Mouse (Mus musculus): ENCODE data around the gene Klhdc1. TPM values are rescaled to one million over a fixed set of nuclear protein-coding genes. Genes with fewer than 3 reads are reported as not detected.

The Klhdc1 gene
- total and polyA plus RNA-seq, 3 experiments: 6.4 to 8.2 (median 7.2) TPM

DNA sequence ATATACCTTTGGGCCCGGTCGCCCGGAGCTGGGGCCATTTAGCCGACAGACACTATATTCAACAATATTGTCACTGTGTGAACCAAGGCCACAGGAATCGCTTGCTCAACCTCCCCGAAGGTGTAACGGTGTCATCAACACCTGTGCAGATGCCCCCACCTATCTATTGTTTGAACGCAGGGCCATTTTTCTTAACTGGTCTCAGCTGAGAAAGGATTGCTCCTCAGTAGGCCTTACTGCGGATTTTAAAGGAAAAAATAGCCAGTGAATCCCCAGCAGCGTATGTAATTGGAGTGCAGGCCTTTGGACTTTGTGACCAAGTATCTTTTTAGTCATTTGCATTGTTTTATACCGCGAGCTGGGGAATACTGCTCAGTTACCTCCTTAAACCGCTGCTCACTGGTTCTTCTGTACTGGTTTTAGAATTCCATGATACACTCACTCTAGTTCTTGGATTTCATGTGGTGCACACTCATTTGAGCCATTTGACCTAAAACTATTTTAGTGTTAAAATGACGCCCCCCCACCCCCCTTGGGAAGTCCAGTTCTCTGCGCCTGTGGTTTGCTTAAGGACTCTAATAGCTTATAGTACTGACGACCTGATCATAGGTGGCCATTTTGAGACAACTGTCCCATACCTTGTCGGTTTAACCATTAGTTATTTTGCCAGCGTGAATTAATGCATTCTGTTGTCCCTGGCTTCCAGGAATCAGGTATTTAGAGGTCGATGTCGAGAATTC, 56.6 kb downstream of the Klhdc1 start:
- dilution Hi-C loops (cut with MboI; ENCODE audit: extremely low pct_ligation_motif_present, extremely low pct_unique_long_range_greater_than_20kb, low sequenced_read_pairs): no loop called here
- H3K9ac ChIP-seq (ENCODE audit: insufficient read depth, low read depth): peak overlapping the region; percentile 54
- DNase-seq (ENCODE audit: extremely low read depth): no peak
- H3K27ac ChIP-seq (ENCODE audit: insufficient read depth, low read depth): peak overlapping the region; percentile 50
- H3K4me3 ChIP-seq (replicated peaks in 1 of 3; ENCODE audit: low read depth in 2 of 3, low read length in 2 of 3, poor library complexity in 1 of 3): peak overlapping the region; percentile 76 to 89 (median 88)
- in situ Hi-C loops (cut with MboI; ENCODE audit: low pct_ligation_motif_present, low pct_unique_long_range_greater_than_20kb, low sequenced_read_pairs): loop anchor here (5.0 kb wide), 1 partner anchor 75 kb away; no protein-coding TSS in a partner anchor
- no peaks in the 10 kb centered on the region for H3K27me3 ChIP-seq (replicated peaks)
- peak overlapping the region; percentile 79 for H3K4me2 ChIP-seq (ENCODE audit: insufficient read depth, low read depth, poor library complexity, severe bottlenecking)
- peaks cover 14 to 37% of the 10 kb centered on the region in 2 experiments for H3K36me3 ChIP-seq (replicated peaks in 1 of 2; ENCODE audit: control insufficient read depth in 1 of 2, insufficient read depth in 1 of 2, low read length in 1 of 2)
- no peaks in the 10 kb centered on the region for H3K9me3 ChIP-seq (replicated peaks; ENCODE audit: low read length)
- 0 out of 2 replicates have a peak, but pooled peaks have one; percentile 10 for TF ChIP-seq MAFK (IDR thresholded peaks at IDR 0.05; ENCODE audit: insufficient replicate concordance, low read length)
- no peak for TF ChIP-seq GABPA (IDR thresholded peaks at IDR 0.05; ENCODE audit: insufficient replicate concordance, low read depth, low read length)
- 0 out of 2 replicates have a peak, but pooled peaks have one; percentile 15 for TF ChIP-seq TBP (conservative IDR thresholded peaks at IDR 0.05; ENCODE audit: low read depth, low read length)
- H3K4me1 ChIP-seq (ENCODE audit: control insufficient read depth in 1 of 2, insufficient read depth in 2 of 2): peaks cover 10 to 38% of the 10 kb centered on the region in 2 experiments
- peaks cover 23% of the 10 kb centered on the region for H3K79me2 ChIP-seq (replicated peaks; ENCODE audit: control insufficient read depth, extremely low read depth, insufficient read depth, poor library complexity, severe bottlenecking)

DNA sequence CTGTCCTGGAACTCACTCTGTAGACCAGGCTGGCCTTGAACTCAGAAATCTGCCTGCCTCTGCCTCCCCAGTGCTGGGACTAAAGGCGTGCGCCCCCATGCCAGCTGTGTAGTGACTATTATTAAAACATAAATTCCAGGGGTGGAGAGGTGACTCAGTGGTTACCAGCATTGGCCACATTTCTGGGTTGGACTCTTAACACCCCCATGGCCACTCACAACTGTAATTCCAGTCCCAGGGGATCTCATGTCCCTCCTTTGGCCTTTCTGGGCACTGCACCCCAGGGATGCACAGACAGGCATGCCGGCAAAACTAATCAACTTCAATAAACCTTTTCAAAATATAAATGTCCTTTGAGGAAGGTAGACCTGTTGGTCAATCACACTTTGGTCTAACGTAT, 57.3 kb downstream of the Klhdc1 start:
- DNase-seq (ENCODE audit: extremely low read depth): no peak
- H3K27ac ChIP-seq (ENCODE audit: insufficient read depth, low read depth): no peak overlapping the region
- peak overlapping the region; percentile 30 for H3K4me2 ChIP-seq (ENCODE audit: insufficient read depth, low read depth, poor library complexity, severe bottlenecking)
- peaks cover 23% of the 10 kb centered on the region for H3K79me2 ChIP-seq (replicated peaks; ENCODE audit: control insufficient read depth, extremely low read depth, insufficient read depth, poor library complexity, severe bottlenecking)
- H3K9me3 ChIP-seq (replicated peaks; ENCODE audit: low read length): no peaks in the 10 kb centered on the region
- peak overlapping the region; percentile 2 to 89 (median 22) for H3K4me3 ChIP-seq (replicated peaks in 1 of 3; ENCODE audit: low read depth in 2 of 3, low read length in 2 of 3, poor library complexity in 1 of 3)
- dilution Hi-C loops (cut with MboI; ENCODE audit: extremely low pct_ligation_motif_present, extremely low pct_unique_long_range_greater_than_20kb, low sequenced_read_pairs): no loop called here
- peaks cover 10 to 37% of the 10 kb centered on the region in 2 experiments for H3K4me1 ChIP-seq (ENCODE audit: control insufficient read depth in 1 of 2, insufficient read depth in 2 of 2)
- no peak overlapping the region for H3K9ac ChIP-seq (ENCODE audit: insufficient read depth, low read depth)
- TF ChIP-seq RAD21 (IDR thresholded peaks at IDR 0.05; ENCODE audit: low read depth, low read length): no peak
- TF ChIP-seq SIN3A (IDR thresholded peaks at IDR 0.05; ENCODE audit: low read length): peak; percentile 23; the same call in 1 of the 2 replicates
- in situ Hi-C loops (cut with MboI; ENCODE audit: low pct_ligation_motif_present, low pct_unique_long_range_greater_than_20kb, low sequenced_read_pairs): loop anchor here (5.0 kb wide), 1 partner anchor 76 kb away; no protein-coding TSS in a partner anchor
- H3K27me3 ChIP-seq (replicated peaks): no peaks in the 10 kb centered on the region
- H3K36me3 ChIP-seq (replicated peaks in 1 of 2; ENCODE audit: control insufficient read depth in 1 of 2, insufficient read depth in 1 of 2, low read length in 1 of 2): peaks cover 18 to 42% of the 10 kb centered on the region in 2 experiments

- Histone ChIP-seq H3K36me3 (replicated peaks in 1 of 2; ENCODE audit: control insufficient read depth in 1 of 2, insufficient read depth in 1 of 2, low read length in 1 of 2) (peaks cover 25 to 51% of the 10 kb centered on the region in 2 experiments), H3K9ac (ENCODE audit: insufficient read depth, low read depth) (no peak overlapping the region), H3K4me1 (ENCODE audit: control insufficient read depth in 1 of 2, insufficient read depth in 2 of 2) (peaks cover 8 to 34% of the 10 kb centered on the region in 2 experiments), H3K27ac (ENCODE audit: insufficient read depth, low read depth) (no peak overlapping the region), H3K9me3 (replicated peaks; ENCODE audit: low read length) (no peaks in the 10 kb centered on the region), H3K4me3 (replicated peaks in 1 of 3; ENCODE audit: low read depth in 2 of 3, low read length in 2 of 3, poor library complexity in 1 of 3) (peak overlapping the region in 1 of 3 experiments; percentile 89), H3K4me2 (ENCODE audit: insufficient read depth, low read depth, poor library complexity, severe bottlenecking) (no peak overlapping the region), H3K27me3 (replicated peaks) (no peaks in the 10 kb centered on the region), H3K79me2 (replicated peaks; ENCODE audit: control insufficient read depth, extremely low read depth, insufficient read depth, poor library complexity, severe bottlenecking) (peaks cover 23% of the 10 kb centered on the region)
- dilution Hi-C loops (cut with MboI; ENCODE audit: extremely low pct_ligation_motif_present, extremely low pct_unique_long_range_greater_than_20kb, low sequenced_read_pairs) (no loop called here), in situ Hi-C loops (cut with MboI; ENCODE audit: low pct_ligation_motif_present, low pct_unique_long_range_greater_than_20kb, low sequenced_read_pairs) (loop anchor here (5.0 kb wide), 1 partner anchor 77 kb away; no protein-coding TSS in a partner anchor)
- TF ChIP-seq JUN (IDR thresholded peaks at IDR 0.05; ENCODE audit: insufficient read depth, low read depth, low read length) (no peak), MYC (IDR thresholded peaks at IDR 0.05; ENCODE audit: low read depth, low read length) (no peak), TCF12 (IDR thresholded peaks at IDR 0.05; ENCODE audit: low read depth, low read length) (no peak), KAT2A (IDR thresholded peaks at IDR 0.05; ENCODE audit: insufficient replicate concordance, low read length) (no peak), PAX5 (IDR thresholded peaks at IDR 0.05; ENCODE audit: low read length) (no peak), IRF4 (IDR thresholded peaks at IDR 0.05; ENCODE audit: low read depth, low read length) (no peak), RAD21 (IDR thresholded peaks at IDR 0.05; ENCODE audit: low read depth, low read length) (no peak), JUND (conservative IDR thresholded peaks at IDR 0.05; ENCODE audit: low read depth, low read length) (no peak), MAZ (IDR thresholded peaks at IDR 0.05; ENCODE audit: low read depth, low read length) (no peak), USF1 (IDR thresholded peaks at IDR 0.05; ENCODE audit: low read depth, low read length) (no peak), ELF1 (IDR thresholded peaks at IDR 0.05; ENCODE audit: low read depth, low read length) (no peak), ZKSCAN1 (IDR thresholded peaks at IDR 0.05; ENCODE audit: borderline replicate concordance, low read depth, low read length) (no peak), POLR2A (IDR thresholded peaks at IDR 0.05; ENCODE audit: low read depth, low read length) (no peak), ETS1 (conservative IDR thresholded peaks at IDR 0.05; ENCODE audit: low read depth, low read length) (no peak), POLR2AphosphoS2 (IDR thresholded peaks at IDR 0.05; ENCODE audit: low read depth, low read length) (no peak), MAFK (IDR thresholded peaks at IDR 0.05; ENCODE audit: insufficient replicate concordance, low read length) (no peak), USF2 (conservative IDR thresholded peaks at IDR 0.05; ENCODE audit: low read depth, low read length) (no peak)
- DNase-seq (ENCODE audit: extremely low read depth): no peak
Observed at GRCm38 (mm10) chr12:69299231-69299630, 58.3 kb downstream of the Klhdc1 start.
